Mouse (Mus musculus) C2C12 (cell line): Measurements from ENCODE around the gene Sypl. TPM values are rescaled to one million over a fixed set of nuclear protein-coding genes. Genes with fewer than 3 reads are reported as not detected.
A peak's percentile ranks its signal among the peaks of the same experiment; 100 is the strongest.

Experiments used
- H3K27me3 ChIP-seq: one replicate; pipeline ENCODE4 v1.6.1; 2011; ENCODE audit not compliant: control insufficient read depth, insufficient read depth, insufficient read length
- H3K36me3 ChIP-seq: one replicate; pipeline ENCODE4 v1.6.1; 2011; ENCODE audit not compliant: control insufficient read depth, insufficient read depth
- H3K4me3 ChIP-seq: one replicate; pipeline ENCODE4 v1.5.1; 2011; ENCODE audit warnings: mild to moderate bottlenecking, control low read depth; ENCODE audit not compliant: poor library complexity, insufficient read depth, severe bottlenecking
- H3K79me2 ChIP-seq: one replicate; pipeline ENCODE4 v1.6.1; 2011; ENCODE audit not compliant: control insufficient read depth, insufficient read depth
- H3K79me3 ChIP-seq: one replicate; pipeline ENCODE4 v1.6.1; 2011; ENCODE audit warnings: low read depth, control low read depth
- H3ac ChIP-seq: one replicate; pipeline ENCODE3; 2011; ENCODE audit warnings: low read depth; ENCODE audit not compliant: control insufficient read depth, insufficient read length
- CEBPB ChIP-seq: IDR thresholded peaks from one replicate; pipeline ENCODE4 v1.6.1; 2011; ENCODE audit warnings: low read depth, mild to moderate bottlenecking, control low read depth, moderate library complexity
- CTCF ChIP-seq: IDR thresholded peaks from one replicate; pipeline ENCODE4 v1.5.1; 2011; ENCODE audit not compliant: control insufficient read depth, insufficient read depth, insufficient read length
- FOSL1 ChIP-seq: IDR thresholded peaks from one replicate; pipeline ENCODE4 v1.8.0; 2011; ENCODE audit warnings: mild to moderate bottlenecking, low read length; ENCODE audit not compliant: poor library complexity, insufficient read depth, severe bottlenecking
- MAX ChIP-seq: IDR thresholded peaks from one replicate; pipeline ENCODE4 v1.6.1; 2011; ENCODE audit warnings: mild to moderate bottlenecking, control low read depth
- MYOD1 ChIP-seq: IDR thresholded peaks from one replicate; pipeline ENCODE4 v1.6.1; 2011; ENCODE audit warnings: low read depth; ENCODE audit not compliant: control insufficient read depth, insufficient read length
- MYOG ChIP-seq: IDR thresholded peaks from one replicate; pipeline ENCODE4 v1.6.1; 2011; ENCODE audit not compliant: control insufficient read depth, insufficient read length; ENCODE audit errors: extremely low read depth
- USF1 ChIP-seq: IDR thresholded peaks from one replicate; pipeline ENCODE4 v1.6.1; 2011; ENCODE audit warnings: low read depth, mild to moderate bottlenecking, control low read depth, moderate library complexity
- polyA plus RNA-seq: library from polyadenylated mRNA; unstranded; fragments of >200 nt; fragmentation: generic; extraction: Trizol; gene quantifications from one replicate; pipeline ENCODE4 v1.2.1, GENCODE M21; 2012; ENCODE audit warnings: missing spikeins

Gene Sypl
- polyA plus RNA-seq, 1 experiment: 37.0 TPM

DNA sequence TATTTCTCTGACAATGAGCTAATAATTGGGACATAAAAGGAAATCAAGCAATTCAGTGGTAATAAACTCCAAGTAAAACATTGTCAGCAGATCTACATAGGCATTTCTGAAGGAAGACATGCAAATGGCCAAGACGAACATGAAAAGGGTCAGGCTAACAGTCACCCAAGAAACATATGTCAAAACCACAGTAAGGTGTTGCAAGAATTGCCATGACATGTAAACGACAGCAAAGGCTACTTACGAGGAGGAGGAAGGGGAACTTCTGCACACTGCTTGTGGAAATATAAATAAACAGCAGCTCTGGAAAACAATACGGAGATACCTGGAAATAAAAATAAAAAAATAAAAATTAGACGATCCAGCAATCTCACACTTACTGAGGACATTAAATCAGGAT, 40.9 kb upstream of the Sypl start:
- no peaks in the 10 kb centered on the region for H3K36me3 ChIP-seq
- peaks cover 7% of the 10 kb centered on the region for H3K27me3 ChIP-seq
- no peak for TF ChIP-seq MYOG
- no peaks in the 10 kb centered on the region for H3K79me2 ChIP-seq
- no peaks in the 10 kb centered on the region for H3K79me3 ChIP-seq
- no peak overlapping the region for H3K4me3 ChIP-seq
- no peak overlapping the region for H3ac ChIP-seq

DNA sequence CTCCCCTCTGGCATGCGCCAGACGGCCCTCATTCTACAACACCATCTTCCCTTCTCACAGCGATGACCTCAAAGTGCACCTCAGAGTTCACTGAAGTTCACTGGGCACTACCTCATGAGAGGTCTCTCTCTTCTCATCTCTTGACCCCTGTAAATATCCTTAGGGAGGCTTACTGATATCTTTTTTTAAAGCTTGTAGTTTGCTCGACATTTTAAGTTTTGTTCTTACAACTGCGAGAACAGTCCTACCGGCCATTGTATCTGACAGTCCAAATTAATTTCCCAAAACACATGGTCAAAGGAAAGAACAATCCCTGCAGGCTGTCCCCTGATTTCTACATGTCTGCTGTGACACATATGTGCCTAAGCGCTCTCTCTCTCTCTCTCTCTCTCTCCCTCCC, 35.0 kb upstream of the Sypl start:
- Histone ChIP-seq H3K4me3 (no peak overlapping the region), H3K27me3 (no peaks in the 10 kb centered on the region), H3K79me2 (no peaks in the 10 kb centered on the region), H3ac (no peak overlapping the region), H3K36me3 (no peaks in the 10 kb centered on the region), H3K79me3 (no peaks in the 10 kb centered on the region)
- no peak for TF ChIP-seq CTCF
- TF ChIP-seq FOSL1: no peak
- TF ChIP-seq MYOD1: no peak
- no peak for TF ChIP-seq CEBPB
- TF ChIP-seq MYOG: no peak
- TF ChIP-seq MAX: no peak
- no peak for TF ChIP-seq USF1

DNA sequence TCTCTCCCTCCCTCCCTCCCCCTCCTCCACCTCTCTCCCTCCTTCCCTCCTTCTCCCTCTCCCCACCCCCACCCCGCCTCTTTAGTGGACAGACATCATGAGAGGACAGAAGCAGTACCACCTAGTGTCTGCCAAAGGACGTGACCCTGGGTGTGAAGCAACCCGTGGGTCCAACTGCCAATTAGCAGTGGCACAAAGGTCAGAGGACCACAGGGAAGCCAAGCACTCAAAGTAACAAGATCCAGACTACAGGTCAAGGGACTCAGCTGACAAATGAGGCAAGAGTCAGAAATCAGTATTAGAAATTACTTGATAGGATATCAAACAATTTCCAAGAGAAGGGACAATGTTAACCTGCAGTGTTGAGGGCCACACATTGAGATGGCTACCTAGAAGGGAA, 34.6 kb upstream of the Sypl start:
- no peak overlapping the region for H3ac ChIP-seq
- TF ChIP-seq CTCF: no peak
- no peak for TF ChIP-seq MYOD1
- TF ChIP-seq FOSL1: no peak
- no peak for TF ChIP-seq MAX
- TF ChIP-seq USF1: no peak
- TF ChIP-seq CEBPB: no peak
- no peak for TF ChIP-seq MYOG

DNA sequence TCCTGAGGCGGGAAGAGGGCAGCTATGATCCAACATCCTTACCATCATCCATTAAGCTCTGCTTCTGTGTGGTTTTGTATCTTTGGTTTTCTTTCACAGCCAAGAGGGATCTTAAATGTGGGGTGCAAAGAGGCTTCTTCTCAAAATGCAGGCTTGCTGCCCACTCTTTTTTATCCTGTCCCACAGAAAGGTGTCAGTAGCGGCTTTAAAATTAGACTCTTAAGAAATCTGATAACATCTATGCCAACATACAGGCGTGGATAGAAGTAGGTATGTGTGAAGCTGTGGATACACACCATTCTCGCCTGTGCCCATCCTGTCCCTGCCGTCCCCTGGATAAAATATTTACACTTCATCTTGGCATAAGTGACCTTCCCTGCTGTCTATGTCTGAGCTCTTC, 34.2 kb upstream of the Sypl start:
- Histone ChIP-seq H3K79me3 (no peaks in the 10 kb centered on the region), H3K36me3 (no peaks in the 10 kb centered on the region), H3ac (no peak overlapping the region), H3K79me2 (no peaks in the 10 kb centered on the region), H3K4me3 (no peak overlapping the region), H3K27me3 (no peaks in the 10 kb centered on the region)
- no peak for TF ChIP-seq CTCF
- TF ChIP-seq MYOG: no peak

More for the DNA sequence above, 34.6 kb upstream of the Sypl start:
- no peaks in the 10 kb centered on the region for H3K79me2 ChIP-seq
- no peaks in the 10 kb centered on the region for H3K27me3 ChIP-seq
- H3K79me3 ChIP-seq: no peaks in the 10 kb centered on the region
- no peaks in the 10 kb centered on the region for H3K36me3 ChIP-seq
- no peak overlapping the region for H3K4me3 ChIP-seq

DNA sequence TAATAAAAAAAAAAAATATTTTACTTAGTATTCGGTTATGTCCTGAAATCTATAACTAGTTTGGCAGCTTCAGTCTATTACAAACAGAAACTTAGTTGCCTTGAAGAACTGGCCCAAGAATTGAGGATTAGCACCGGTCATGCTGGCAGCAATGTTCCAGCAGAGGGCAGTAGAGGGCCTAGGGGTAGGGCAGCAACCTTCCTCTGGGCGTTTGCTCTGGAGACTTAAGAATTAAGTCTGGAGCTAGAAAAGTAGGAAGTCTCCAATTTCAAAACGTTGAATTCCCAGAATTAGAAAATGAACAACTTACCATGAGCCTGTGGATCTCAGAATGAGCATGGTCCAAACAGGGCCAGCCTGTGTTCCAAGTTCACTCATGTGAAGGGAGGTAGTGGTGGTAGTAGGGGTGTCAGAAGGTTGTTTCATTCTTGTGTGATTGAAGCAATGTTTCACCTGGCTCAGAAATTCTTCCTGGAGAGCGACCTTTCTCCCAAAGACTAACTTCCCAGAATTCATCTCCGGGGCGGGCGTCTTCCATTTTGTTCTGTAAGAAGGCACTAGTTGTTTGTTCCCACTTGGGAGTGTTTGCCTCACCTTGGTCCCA, 33.4 kb upstream of the Sypl start:
- Histone ChIP-seq H3K4me3 (no peak overlapping the region), H3K79me3 (no peaks in the 10 kb centered on the region), H3ac (no peak overlapping the region), H3K79me2 (no peaks in the 10 kb centered on the region), H3K36me3 (no peaks in the 10 kb centered on the region), H3K27me3 (no peaks in the 10 kb centered on the region)
- TF ChIP-seq CTCF: peak; percentile 70
- no peak for TF ChIP-seq CEBPB

DNA sequence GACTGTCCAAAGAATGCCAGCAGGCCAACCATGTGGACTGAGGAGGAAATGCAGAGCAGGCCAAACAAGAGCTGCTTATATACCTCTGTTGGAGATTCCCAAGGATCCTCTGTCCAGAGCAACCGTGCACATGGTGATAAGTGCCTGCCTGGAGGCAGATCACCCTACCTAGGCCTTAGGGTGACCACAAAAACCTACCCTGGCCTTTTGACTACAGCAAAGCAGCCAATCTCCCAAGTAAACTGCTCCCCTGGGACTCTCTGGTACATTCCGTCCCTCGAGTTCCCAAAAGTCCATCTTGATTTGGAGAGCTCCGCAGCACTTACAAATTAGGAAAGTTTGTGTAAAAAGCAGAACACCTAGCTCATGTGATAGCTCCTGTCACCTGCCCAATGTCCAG, 32.6 kb upstream of the Sypl start:
- Histone ChIP-seq H3K27me3 (no peaks in the 10 kb centered on the region), H3K79me2 (no peaks in the 10 kb centered on the region), H3K79me3 (no peaks in the 10 kb centered on the region), H3K36me3 (no peaks in the 10 kb centered on the region), H3ac (no peak overlapping the region), H3K4me3 (no peak overlapping the region)
- TF ChIP-seq CEBPB (no peak), CTCF (no peak), FOSL1 (no peak), MYOG (no peak), MAX (no peak)
